Mouse (Mus musculus): Measurements from ENCODE around the gene Snapc2. TPM values are rescaled to one million over a fixed set of nuclear protein-coding genes. Genes with fewer than 3 reads are reported as not detected.

The Snapc2 gene
- total and polyA plus RNA-seq, 2 experiments from 2014 or later, result 56.8 to 65.5 TPM

- Histone ChIP-seq H3K4me2 (ENCODE audit: low read depth) (peak overlapping the region; percentile 80), H3K27ac (ENCODE audit: low read depth, low read length) (peak overlapping the region; percentile 95), H3K9me3 (ENCODE audit: low read length) (no peaks in the 10 kb centered on the region), H3K4me3 (ENCODE audit: low read depth, low read length) (peak overlapping the region; percentile 82), H3K36me3 (ENCODE audit: insufficient read depth) (peaks cover 48% of the 10 kb centered on the region), H3K4me1 (ENCODE audit: insufficient read depth) (peaks cover 18% of the 10 kb centered on the region), H3K27me3 (ENCODE audit: insufficient read depth, low read length) (no peaks in the 10 kb centered on the region), H3K9ac (peak overlapping the region; percentile 98)
- ATAC-seq (peak; percentile 68), DNase-seq (peak; percentile 90)
- peak; percentile 98 for TF ChIP-seq CTCF (IDR thresholded peaks at IDR 0.05; ENCODE audit: low read depth)
- 3% methylated on average over 33 of the region's 35 CpGs for WGBS
These were observed 5.4 kb downstream of the Snapc2 start for GRCm38 (mm10) chr8:4258233-4258632.

- H3K4me3 ChIP-seq (ENCODE audit: low read depth, low read length), result peak overlapping the region; percentile 82
- peak overlapping the region; percentile 80 for H3K4me2 ChIP-seq (ENCODE audit: low read depth)
- TF ChIP-seq CTCF (IDR thresholded peaks at IDR 0.05; ENCODE audit: low read depth), result no peak
- WGBS, result 3% methylated on average over 30 of the region's 32 CpGs
- peak overlapping the region; percentile 98 for H3K9ac ChIP-seq
- peaks cover 17% of the 10 kb centered on the region for H3K4me1 ChIP-seq (ENCODE audit: insufficient read depth)
- DNase-seq (no peak), ATAC-seq (peak; percentile 66)
- peaks cover 53% of the 10 kb centered on the region for H3K36me3 ChIP-seq (ENCODE audit: insufficient read depth)
- no peaks in the 10 kb centered on the region for H3K9me3 ChIP-seq (ENCODE audit: low read length)
- peak overlapping the region; percentile 95 for H3K27ac ChIP-seq (ENCODE audit: low read depth, low read length)
- H3K27me3 ChIP-seq (ENCODE audit: insufficient read depth, low read length), result no peaks in the 10 kb centered on the region
These were observed 5.8 kb downstream of the Snapc2 start for GRCm38 (mm10) chr8:4258678-4259077.

GRCm38 (mm10) chr8:4259125-4259804 lies 6.4 kb downstream of the Snapc2 start, which contains the start of gene Ctxn1:
Gene Ctxn1, minus strand, starts transcription at chr8:4259274.
- TF ChIP-seq CTCF (IDR thresholded peaks at IDR 0.05; ENCODE audit: low read depth), result no peak
- H3K27me3 ChIP-seq (ENCODE audit: insufficient read depth, low read length), result no peaks in the 10 kb centered on the region
- WGBS, result 8% methylated on average over 32 of the region's 33 CpGs
- H3K9me3 ChIP-seq (ENCODE audit: low read length), result no peaks in the 10 kb centered on the region
- H3K4me2 ChIP-seq (ENCODE audit: low read depth), result peak within 1 kb of the TSS; percentile 80
- ATAC-seq (peak; percentile 92), DNase-seq (peak; percentile 94)
- peaks cover 13% of the 10 kb centered on the region for H3K4me1 ChIP-seq (ENCODE audit: insufficient read depth)
- peak within 1 kb of the TSS; percentile 98 for H3K9ac ChIP-seq
- peaks cover 54% of the 10 kb centered on the region for H3K36me3 ChIP-seq (ENCODE audit: insufficient read depth)
- H3K4me3 ChIP-seq (ENCODE audit: low read depth, low read length), result peak within 1 kb of the TSS; percentile 82
- H3K27ac ChIP-seq (ENCODE audit: low read depth, low read length), result peak within 1 kb of the TSS; percentile 95

- TF ChIP-seq CTCF (IDR thresholded peaks at IDR 0.05; ENCODE audit: low read depth), result no peak
- no peaks in the 10 kb centered on the region for H3K9me3 ChIP-seq (ENCODE audit: low read length)
- ATAC-seq, result no peak
- peaks cover 50% of the 10 kb centered on the region for H3K36me3 ChIP-seq (ENCODE audit: insufficient read depth)
- H3K27ac ChIP-seq (ENCODE audit: low read depth, low read length), result peak overlapping the region; percentile 95
- peaks cover 13% of the 10 kb centered on the region for H3K4me1 ChIP-seq (ENCODE audit: insufficient read depth)
- DNase-seq, result no peak
- H3K27me3 ChIP-seq (ENCODE audit: insufficient read depth, low read length), result no peaks in the 10 kb centered on the region
- no peak overlapping the region for H3K9ac ChIP-seq
- no peak overlapping the region for H3K4me3 ChIP-seq (ENCODE audit: low read depth, low read length)
- no peak overlapping the region for H3K4me2 ChIP-seq (ENCODE audit: low read depth)
- WGBS, result 77% methylated on average over 4 of the region's 4 CpGs
These were observed 6.9 kb downstream of the Snapc2 start for GRCm38 (mm10) chr8:4259805-4260170.

GRCm38 (mm10) chr8:4263105-4263791 lies 10.4 kb downstream of the Snapc2 start:
- ATAC-seq (no peak), DNase-seq (no peak)
- H3K9ac ChIP-seq, result no peak overlapping the region
- no peak overlapping the region for H3K4me3 ChIP-seq (ENCODE audit: low read depth, low read length)
- peaks cover 65% of the 10 kb centered on the region for H3K36me3 ChIP-seq (ENCODE audit: insufficient read depth)
- H3K4me2 ChIP-seq (ENCODE audit: low read depth), result no peak overlapping the region
- H3K27me3 ChIP-seq (ENCODE audit: insufficient read depth, low read length), result no peaks in the 10 kb centered on the region
- no peak for TF ChIP-seq CTCF (IDR thresholded peaks at IDR 0.05; ENCODE audit: low read depth)
- H3K4me1 ChIP-seq (ENCODE audit: insufficient read depth), result no peaks in the 10 kb centered on the region
- H3K9me3 ChIP-seq (ENCODE audit: low read length), result no peaks in the 10 kb centered on the region
- no peak overlapping the region for H3K27ac ChIP-seq (ENCODE audit: low read depth, low read length)
- 84% methylated on average over 8 of the region's 8 CpGs for WGBS

- H3K4me2 ChIP-seq (ENCODE audit: low read depth), result no peak overlapping the region
- H3K27me3 ChIP-seq (ENCODE audit: insufficient read depth, low read length), result no peaks in the 10 kb centered on the region
- H3K36me3 ChIP-seq (ENCODE audit: insufficient read depth), result peaks cover 81% of the 10 kb centered on the region
- no peaks in the 10 kb centered on the region for H3K9me3 ChIP-seq (ENCODE audit: low read length)
- no peak for TF ChIP-seq CTCF (IDR thresholded peaks at IDR 0.05; ENCODE audit: low read depth)
- DNase-seq (no peak), ATAC-seq (no peak)
- H3K9ac ChIP-seq, result no peak overlapping the region
- H3K27ac ChIP-seq (ENCODE audit: low read depth, low read length), result no peak overlapping the region
- H3K4me3 ChIP-seq (ENCODE audit: low read depth, low read length), result no peak overlapping the region
- H3K4me1 ChIP-seq (ENCODE audit: insufficient read depth), result no peaks in the 10 kb centered on the region
- WGBS, result 94% methylated on average over 15 of the region's 15 CpGs
These were observed 12.5 kb downstream of the Snapc2 start for GRCm38 (mm10) chr8:4265160-4265914.
